Mouse (Mus musculus) left cerebral cortex, adult 2 months (tissue): ENCODE measurements around the gene Ccr10. TPM values are rescaled to one million over a fixed set of nuclear protein-coding genes. Genes with fewer than 3 reads are reported as not detected.
A peak's percentile ranks its signal among the peaks of the same experiment; 100 is the strongest.
"Not testable (repeated sequence)": the region's sequence is repeated elsewhere in the genome, so short reads cannot be mapped to it uniquely, and the experiment has no call there.

ENCODE experiments used
- DNase-seq, 2 experiments: peaks; one replicate each; pipeline ENCODE4 v3.0.0; 2021 to 2022; ENCODE audit warnings: low spot score in 2 of 2, mixed read lengths in 1 of 2; ENCODE audit errors: extremely low spot score in 1 of 2
- H3K27ac ChIP-seq: fragments of 200-600 bp; 2 replicates; pipeline ENCODE4 v1.8.1; 2022
- H3K4me3 ChIP-seq: fragments of 200-600 bp; 2 replicates; pipeline ENCODE4 v1.8.1; 2022
- CTCF ChIP-seq: fragments of 200-600 bp; IDR thresholded peaks from 2 replicates; pipeline ENCODE4 v1.8.1; 2022; ENCODE audit warnings: antibody characterized with exemption, mild to moderate bottlenecking, moderate library complexity
- intact Hi-C: fragments of 180-260 bp; cut with DNase I; formaldehyde crosslinking; loops from one replicate; pipeline ENCODE4 v1.15.1; 2025
- microRNA-seq, 2 experiments: library from miRNA; unstranded; fragments of <30 nt; microRNA quantifications; one replicate each; pipeline ENCODE4 v1.2.0; 2021
- total RNA-seq, 2 experiments: library from RNA; stranded (reverse); gene quantifications; 2 replicates each; pipeline ENCODE4 v1.2.3; 2021

Ccr10 gene
- total RNA-seq, 2 experiments from 2014 or later = 0.38 TPM; not detected in 1

- intact Hi-C loops = no loop called here
- H3K4me3 ChIP-seq = peak overlapping the region; percentile 40
- no peak for DNase-seq
- no peak for TF ChIP-seq CTCF
- no peak overlapping the region; the same call in 1 of the 2 replicates for H3K27ac ChIP-seq
Observed at GRCm38 (mm10) chr11:101140164-101140819, 35.0 kb downstream of the Ccr10 start.

GRCm38 (mm10) chr11:101138536-101139181 lies 36.6 kb downstream of the Ccr10 start:
- Histone ChIP-seq H3K4me3 (no peak overlapping the region), H3K27ac (no peak overlapping the region)
- DNase-seq = no peak
- intact Hi-C loops = no loop called here
- TF ChIP-seq CTCF = no peak

GRCm38 (mm10) chr11:101137000-101137399 lies 38.2 kb downstream of the Ccr10 start:
- DNase-seq = no peak
- no peak for TF ChIP-seq CTCF
- Histone ChIP-seq H3K27ac (no peak overlapping the region), H3K4me3 (no peak overlapping the region)
- intact Hi-C loops = no loop called here

- Histone ChIP-seq H3K27ac (no peak overlapping the region), H3K4me3 (no peak overlapping the region)
- intact Hi-C loops = no loop called here
- TF ChIP-seq CTCF = no peak
- DNase-seq = no peak
Observed at GRCm38 (mm10) chr11:101134217-101134865, 40.9 kb downstream of the Ccr10 start.

- no peak overlapping the region for H3K4me3 ChIP-seq
- intact Hi-C loops = no loop called here
- no peak for TF ChIP-seq CTCF
- no peak overlapping the region for H3K27ac ChIP-seq
- DNase-seq = no peak
Observed at GRCm38 (mm10) chr11:101133037-101133436, 42.2 kb downstream of the Ccr10 start.

GRCm38 (mm10) chr11:101131701-101132100 lies 43.5 kb downstream of the Ccr10 start:
- Histone ChIP-seq H3K4me3 (no peak overlapping the region), H3K27ac (no peak overlapping the region)
- no peak for DNase-seq
- intact Hi-C loops = no loop called here
- TF ChIP-seq CTCF = peak; percentile 26

GRCm38 (mm10) chr11:101131187-101131586 lies 44.1 kb downstream of the Ccr10 start:
- Histone ChIP-seq H3K4me3 (no peak overlapping the region), H3K27ac (no peak overlapping the region)
- intact Hi-C loops = no loop called here
- no peak for TF ChIP-seq CTCF
- DNase-seq = no peak

- no peak overlapping the region for H3K4me3 ChIP-seq
- no peak for TF ChIP-seq CTCF
- intact Hi-C loops = no loop called here
- H3K27ac ChIP-seq = no peak overlapping the region
- DNase-seq = peak in 1 of 2 experiments; percentile 13
Observed at GRCm38 (mm10) chr11:101130056-101130756, 45.0 kb downstream of the Ccr10 start.

GRCm38 (mm10) chr11:101128996-101129577 lies 46.2 kb downstream of the Ccr10 start:
- no peak for DNase-seq
- H3K27ac ChIP-seq = no peak overlapping the region
- intact Hi-C loops = no loop called here
- no peak for TF ChIP-seq CTCF
- H3K4me3 ChIP-seq = no peak overlapping the region

GRCm38 (mm10) chr11:101127075-101127474 lies 48.2 kb downstream of the Ccr10 start:
- no peak; the same call in 1 of the 2 replicates for TF ChIP-seq CTCF
- Histone ChIP-seq H3K27ac (no peak overlapping the region), H3K4me3 (no peak overlapping the region)
- no peak for DNase-seq
- intact Hi-C loops = no loop called here

- H3K4me3 ChIP-seq, intact Hi-C loops, H3K27ac ChIP-seq, DNase-seq: not testable (repeated sequence)
Observed at GRCm38 (mm10) chr11:101125008-101125407, 50.2 kb downstream of the Ccr10 start.

- H3K27ac ChIP-seq, H3K4me3 ChIP-seq, intact Hi-C loops, DNase-seq: not testable (repeated sequence)
Observed at GRCm38 (mm10) chr11:101124494-101124893, 50.7 kb downstream of the Ccr10 start.

Small RNA genes within 50 kb of the gene (microRNA-seq; reads per million reads assigned to microRNA genes)
- gene Gm27626 = 0 reads per million in 2 experiments

Other genes starting within 250 kb of the Ccr10 start
- gene Stat3, start 235.9 kb downstream of the Ccr10 start, total RNA-seq = 10 to 100 TPM; 35.7 to 40.9 TPM
- gene Cavin1, start 204.6 kb downstream of the Ccr10 start, total RNA-seq = 10 to 100 TPM; 19.2 to 22.2 TPM
- 100 to 1,000 TPM; 442 to 461 TPM for gene Atp6v0a1, start 166.0 kb downstream of the Ccr10 start, total RNA-seq
- 1 to 10 TPM; 8.3 TPM for gene Naglu, start 105.4 kb downstream of the Ccr10 start, total RNA-seq
- gene Hsd17b1, start 97.0 kb downstream of the Ccr10 start, total RNA-seq = 1 to 10 TPM in 1 of 2 experiments, under 1 TPM in 1; 0.87 to 1.5 TPM
- 10 to 100 TPM; 22.5 to 24.1 TPM for gene Coasy, start 92.9 kb downstream of the Ccr10 start, total RNA-seq
- 10 to 100 TPM; 41.1 to 44.7 TPM for gene Mlx, start 88.2 kb downstream of the Ccr10 start, total RNA-seq
- gene Psmc3ip, start 80.0 kb downstream of the Ccr10 start, total RNA-seq = 1 to 10 TPM; 2.7 to 3.1 TPM
- gene Retreg3, start 55.5 kb downstream of the Ccr10 start, total RNA-seq = 10 to 100 TPM; 50.7 to 56.6 TPM
- gene Tubg1, start 55.5 kb downstream of the Ccr10 start, total RNA-seq = 10 to 100 TPM; 45.1 to 45.8 TPM
- gene Tubg2, start 19.5 kb downstream of the Ccr10 start, total RNA-seq = 10 to 100 TPM; 51.4 to 52.9 TPM
- gene Cntnap1, start 4.9 kb downstream of the Ccr10 start, total RNA-seq = 100 to 1,000 TPM; 171 to 182 TPM
- gene Plekhh3, start 4.1 kb downstream of the Ccr10 start, total RNA-seq = 10 to 100 TPM; 13.0 to 13.2 TPM
- gene Ezh1, start 51.0 kb upstream of the Ccr10 start, total RNA-seq = 10 to 100 TPM; 56.9 to 62.1 TPM
- 10 to 100 TPM; 35.7 to 40.8 TPM for gene Ramp2, start 70.6 kb upstream of the Ccr10 start, total RNA-seq
- 10 to 100 TPM; 59.3 to 61.0 TPM for gene Vps25, start 78.3 kb upstream of the Ccr10 start, total RNA-seq
- gene Wnk4, start 85.1 kb upstream of the Ccr10 start, total RNA-seq = 1 to 10 TPM; 4.5 to 8.0 TPM
- under 1 TPM; 0.44 to 0.81 TPM for gene Cntd1, start 103.6 kb upstream of the Ccr10 start, total RNA-seq
- gene Coa3, start 103.7 kb upstream of the Ccr10 start, total RNA-seq = 10 to 100 TPM; 97.5 to 98.4 TPM
- gene Becn1, start 126.8 kb upstream of the Ccr10 start, total RNA-seq = 100 to 1,000 TPM; 210 to 218 TPM
- 100 to 1,000 TPM; 125 to 132 TPM for gene Psme3, start 140.8 kb upstream of the Ccr10 start, total RNA-seq
- 1 to 10 TPM; 7.2 to 9.4 TPM for gene Aoc2, start 149.6 kb upstream of the Ccr10 start, total RNA-seq
- gene Aoc3, start 155.2 kb upstream of the Ccr10 start, total RNA-seq = under 1 TPM; 0.63 TPM
- gene G6pc, start 192.1 kb upstream of the Ccr10 start, total RNA-seq = not detected
- gene Aarsd1, start 242.2 kb upstream of the Ccr10 start, total RNA-seq = 10 to 100 TPM; 43.8 to 47.1 TPM
- 1 to 10 TPM; 7.1 to 9.9 TPM for gene Gm27029, start 249.4 kb upstream of the Ccr10 start, total RNA-seq
- 10 to 100 TPM; 37.2 to 44.0 TPM for gene Rundc1, start 249.6 kb upstream of the Ccr10 start, total RNA-seq
- 1 to 10 TPM; 2.3 to 4.2 TPM for gene Ptges3l, start 249.9 kb upstream of the Ccr10 start, total RNA-seq